Mouse (Mus musculus) liver, embryonic 15.5 days (tissue): ENCODE results near the gene Tubb4a. TPM values are rescaled to one million over a fixed set of nuclear protein-coding genes. Genes with fewer than 3 reads are reported as not detected.
"Not testable (repeated sequence)": the region's sequence is repeated elsewhere in the genome, so short reads cannot be mapped to it uniquely, and the experiment has no call there.

Experiments used
- ATAC-seq: fragments of 200-750 bp; cut with Nextera tagmentation; 2 replicates; pipeline ENCODE4 v1.8.0; 2017; ENCODE audit warnings: moderate number of reproducible peaks, mild to moderate bottlenecking, moderate library complexity; ENCODE audit not compliant: insufficient read depth
- H3K27ac ChIP-seq: fragments of 300-500 bp; sonication (generic); replicated peaks from 2 replicates; pipeline ENCODE4 v1.5.1; 2015; ENCODE audit warnings: mild to moderate bottlenecking, inconsistent platforms
- H3K27me3 ChIP-seq: fragments of 300-500 bp; sonication (generic); 2 replicates; pipeline ENCODE4 v1.6.1; 2015; ENCODE audit warnings: mild to moderate bottlenecking, inconsistent platforms
- H3K36me3 ChIP-seq: fragments of 300-500 bp; sonication (generic); replicated peaks from 2 replicates; pipeline ENCODE4 v1.6.1; 2015; ENCODE audit warnings: moderate library complexity, mild to moderate bottlenecking, inconsistent platforms
- H3K4me1 ChIP-seq: fragments of 300-500 bp; sonication (generic); replicated peaks from 2 replicates; pipeline ENCODE4 v1.6.1; 2015; ENCODE audit warnings: inconsistent platforms
- H3K4me2 ChIP-seq: fragments of 300-500 bp; sonication (generic); 2 replicates; pipeline ENCODE4 v1.6.1; 2015; ENCODE audit warnings: moderate library complexity, mild to moderate bottlenecking, inconsistent platforms
- H3K4me3 ChIP-seq: fragments of 300-500 bp; sonication (generic); replicated peaks from 2 replicates; pipeline ENCODE4 v1.5.1; 2015; ENCODE audit warnings: mild to moderate bottlenecking, inconsistent platforms
- H3K9ac ChIP-seq: fragments of 300-500 bp; sonication (generic); 2 replicates; pipeline ENCODE4 v1.6.1; 2015; ENCODE audit warnings: moderate library complexity, mild to moderate bottlenecking, inconsistent platforms
- H3K9me3 ChIP-seq: fragments of 300-500 bp; sonication (generic); replicated peaks from 2 replicates; pipeline ENCODE4 v1.6.1; 2016; ENCODE audit warnings: inconsistent platforms
- WGBS: fragments of 180-500 bp; shearing (Covaris S2); methylation state at CpG from one replicate; pipeline ENCODE4 v1.1.7; 2015; ENCODE audit warnings: mixed read lengths; ENCODE audit not compliant: insufficient replicate concordance; 5-methylcytosine and 5-hydroxymethylcytosine counted together
- polyA plus RNA-seq: library from polyadenylated mRNA; unstranded; fragments of >200 nt; fragmentation: Nextera tagmentation; extraction: Ambion mirVana; gene quantifications from 2 replicates; pipeline ENCODE4 v1.2.1, GENCODE M21; 2015

The Tubb4a gene
- polyA plus RNA-seq, 1 experiment from 2014 or later, result 0.31 TPM

- 0 out of 2 replicates have a peak overlapping the region, but pooled peaks have one; percentile 24 for H3K27ac ChIP-seq
- peak; percentile 7; the same call in 1 of the 2 replicates for ATAC-seq
- H3K36me3 ChIP-seq, result peaks cover 13% of the 10 kb centered on the region; the same call in 1 of the 2 replicates
- H3K4me3 ChIP-seq, result no peak overlapping the region
- H3K9me3 ChIP-seq, result no peaks in the 10 kb centered on the region
- 56% methylated on average over 3 of the region's 3 CpGs for WGBS
- peaks cover 37% of the 10 kb centered on the region for H3K27me3 ChIP-seq
- no peak overlapping the region for H3K9ac ChIP-seq
- no peak overlapping the region for H3K4me2 ChIP-seq
- H3K4me1 ChIP-seq, result peaks cover 28% of the 10 kb centered on the region
These were observed 31.3 kb downstream of the Tubb4a start for GRCm38 (mm10) chr17:57056246-57056645.

GRCm38 (mm10) chr17:57051679-57052078, 35.9 kb downstream of the Tubb4a start:
- H3K4me2 ChIP-seq, H3K4me1 ChIP-seq, H3K27ac ChIP-seq, H3K9me3 ChIP-seq, H3K9ac ChIP-seq, ATAC-seq, H3K27me3 ChIP-seq, H3K4me3 ChIP-seq: not testable (repeated sequence)
- WGBS, result 61% methylated on average over 4 of the region's 4 CpGs
- peaks cover 17% of the 10 kb centered on the region; the same call in 1 of the 2 replicates for H3K36me3 ChIP-seq

- Histone ChIP-seq H3K36me3 (peaks cover 20% of the 10 kb centered on the region; the same call in 1 of the 2 replicates), H3K27ac (no peak overlapping the region), H3K4me3 (no peak overlapping the region), H3K9ac (no peak overlapping the region), H3K4me1 (no peaks in the 10 kb centered on the region), H3K9me3 (no peaks in the 10 kb centered on the region), H3K4me2 (no peak overlapping the region), H3K27me3 (no peaks in the 10 kb centered on the region)
- 61% methylated on average over 3 of the region's 3 CpGs for WGBS
- no peak for ATAC-seq
These were observed 38.8 kb downstream of the Tubb4a start for GRCm38 (mm10) chr17:57048816-57049215.

- H3K4me1 ChIP-seq, result no peaks in the 10 kb centered on the region
- H3K9ac ChIP-seq, result no peak overlapping the region
- H3K36me3 ChIP-seq, result peaks cover 9% of the 10 kb centered on the region; the same call in 1 of the 2 replicates
- H3K27me3 ChIP-seq, result no peaks in the 10 kb centered on the region
- H3K4me2 ChIP-seq, result no peak overlapping the region
- 36% methylated on average over 5 of the region's 5 CpGs for WGBS
- ATAC-seq, result 0 out of 2 replicates have a peak, but pooled peaks have one; percentile 22
- no peak overlapping the region for H3K27ac ChIP-seq
- H3K9me3 ChIP-seq, result no peaks in the 10 kb centered on the region
- H3K4me3 ChIP-seq, result no peak overlapping the region
These were observed 40.2 kb downstream of the Tubb4a start for GRCm38 (mm10) chr17:57047406-57047805.

- 59% methylated on average over 8 of the region's 8 CpGs for WGBS
- H3K27me3 ChIP-seq, result peaks cover 24% of the 10 kb centered on the region
- H3K36me3 ChIP-seq, result 0 out of 2 replicates have a peak, but pooled peaks cover 3% of the 10 kb centered on the region
- H3K4me2 ChIP-seq, result no peak within 1 kb of the TSS
- H3K4me3 ChIP-seq, result no peak within 1 kb of the TSS
- H3K9me3 ChIP-seq, result no peaks in the 10 kb centered on the region
- ATAC-seq, result no peak
- H3K9ac ChIP-seq, result no peak within 1 kb of the TSS
- H3K27ac ChIP-seq, result no peak within 1 kb of the TSS
- H3K4me1 ChIP-seq, result no peaks in the 10 kb centered on the region
These were observed 46.0 kb downstream of the Tubb4a start, which contains the start of gene Slc25a41 for GRCm38 (mm10) chr17:57041554-57041953. Gene Slc25a41 (minus strand): TSS chr17:57041654.

- H3K36me3 ChIP-seq, result no peaks in the 10 kb centered on the region
- H3K4me2 ChIP-seq, result no peak overlapping the region
- ATAC-seq, result no peak
- no peak overlapping the region for H3K4me3 ChIP-seq
- 31% methylated on average over 8 of the region's 8 CpGs for WGBS
- peaks cover 24% of the 10 kb centered on the region for H3K27me3 ChIP-seq
- no peak overlapping the region for H3K9ac ChIP-seq
- H3K4me1 ChIP-seq, result no peaks in the 10 kb centered on the region
- H3K9me3 ChIP-seq, result no peaks in the 10 kb centered on the region
- H3K27ac ChIP-seq, result no peak overlapping the region
These were observed 48.6 kb downstream of the Tubb4a start for GRCm38 (mm10) chr17:57038978-57039377.

- Histone ChIP-seq H3K9me3 (no peaks in the 10 kb centered on the region), H3K9ac (peak overlapping the region; percentile 74), H3K27me3 (peaks cover 4% of the 10 kb centered on the region; the same call in 1 of the 2 replicates), H3K27ac (peak overlapping the region; percentile 93), H3K4me3 (peak overlapping the region; percentile 97; the same call in 1 of the 2 replicates), H3K4me1 (peaks cover 36% of the 10 kb centered on the region), H3K4me2 (peak overlapping the region; percentile 90), H3K36me3 (peaks cover 12% of the 10 kb centered on the region)
- 77% methylated on average over 4 of the region's 4 CpGs for WGBS
- no peak for ATAC-seq
These were observed 54.7 kb downstream of the Tubb4a start for GRCm38 (mm10) chr17:57032854-57033253.

GRCm38 (mm10) chr17:57031661-57032420, 55.7 kb downstream of the Tubb4a start:
- peaks cover 22% of the 10 kb centered on the region for H3K36me3 ChIP-seq
- no peaks in the 10 kb centered on the region for H3K27me3 ChIP-seq
- peak; percentile 88 for ATAC-seq
- peak overlapping the region; percentile 93 for H3K27ac ChIP-seq
- H3K4me3 ChIP-seq, result peak overlapping the region; percentile 97
- peak overlapping the region; percentile 74 for H3K9ac ChIP-seq
- peaks cover 46% of the 10 kb centered on the region for H3K4me1 ChIP-seq
- H3K9me3 ChIP-seq, result no peaks in the 10 kb centered on the region
- under 1% methylated on average over 38 of the region's 38 CpGs for WGBS
- H3K4me2 ChIP-seq, result peak overlapping the region; percentile 90

GRCm38 (mm10) chr17:57030931-57031660, 56.5 kb downstream of the Tubb4a start, which contains the start of gene Khsrp:
Gene Khsrp (minus strand): TSS chr17:57031522.
- no peak for ATAC-seq
- Histone ChIP-seq H3K27me3 (no peaks in the 10 kb centered on the region), H3K9me3 (no peaks in the 10 kb centered on the region), H3K4me2 (peak within 1 kb of the TSS; percentile 91), H3K27ac (peak within 1 kb of the TSS; percentile 94), H3K9ac (peak within 1 kb of the TSS; percentile 100), H3K36me3 (peaks cover 29% of the 10 kb centered on the region), H3K4me1 (peaks cover 54% of the 10 kb centered on the region), H3K4me3 (peak within 1 kb of the TSS; percentile 97)
- under 1% methylated on average over 90 of the region's 99 CpGs for WGBS
